Mouse (Mus musculus) mesoderm, embryonic 11.5 days (tissue): ENCODE measurements around the gene Nup85.

Experiments
- DNase-seq: peaks from one replicate; pipeline ENCODE4 v3.0.0-alpha.2; 2012; ENCODE audit warnings: low read depth, low spot score

Nup85 gene

GRCm38 (mm10) chr11:115632247-115632646 lies 68.0 kb downstream of the Nup85 start:
- DNase-seq, result no peak

DNA sequence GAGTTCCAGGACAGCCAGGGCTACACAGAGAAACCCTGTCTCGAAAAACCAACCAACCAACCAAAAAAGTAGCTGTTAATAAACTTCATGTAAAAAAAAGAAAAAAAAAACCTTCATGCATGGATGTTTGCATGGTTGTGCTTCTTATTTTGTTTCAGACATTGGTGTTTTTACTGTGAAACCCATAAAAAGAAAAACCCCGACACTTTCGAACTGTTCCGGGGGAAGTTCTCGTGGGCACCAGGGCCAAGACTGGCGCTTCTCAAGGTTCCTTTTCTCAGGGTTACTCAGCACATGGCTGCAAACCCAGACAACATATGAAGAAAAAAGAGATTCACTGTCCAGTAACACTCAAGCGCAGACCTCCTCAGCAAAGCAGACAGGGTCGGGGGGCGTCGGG lies 68.6 kb downstream of the Nup85 start:
- DNase-seq, result no peak
